Mouse (Mus musculus): ENCODE results near the gene Rpl36-ps4. TPM values are rescaled to one million over a fixed set of nuclear protein-coding genes. Genes with fewer than 3 reads are reported as not detected.
"Not testable (repeated sequence)": the region's sequence is repeated elsewhere in the genome, so short reads cannot be mapped to it uniquely, and the experiment has no call there.

Gene Rpl36-ps4
- polyA plus RNA-seq, 1 experiment from 2014 or later: not detected

DNA sequence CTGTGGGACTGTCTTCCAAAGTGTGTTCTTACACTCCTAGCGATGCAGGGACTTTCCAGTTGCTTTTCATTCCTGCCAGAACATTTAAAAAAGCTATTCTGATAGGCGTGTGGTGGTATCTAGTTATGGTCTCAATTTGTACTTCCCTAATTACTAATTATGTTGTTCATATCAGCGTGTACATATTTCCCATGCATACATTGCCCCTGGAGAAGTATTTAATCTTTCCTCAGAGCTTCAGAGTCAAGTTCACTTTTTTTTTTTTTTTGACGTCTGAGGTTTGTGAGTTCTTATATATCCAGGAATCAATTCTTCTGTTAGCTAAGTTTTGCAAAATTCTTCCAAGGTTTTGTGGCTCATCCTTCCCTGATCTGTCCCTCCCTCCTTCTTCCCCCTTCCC lies 15.4 kb downstream of the Rpl36-ps4 start:
- peaks cover 6% of the 10 kb centered on the region; the same call in 1 of the 2 replicates for H3K9me3 ChIP-seq (replicated peaks)
- no peaks in the 10 kb centered on the region for H3K36me3 ChIP-seq
- ATAC-seq (ENCODE audit: insufficient number of reproducible peaks, low FRiP score): no peak
- H3K4me2 ChIP-seq: no peak overlapping the region
- no peak overlapping the region for H3K9ac ChIP-seq
- 83% methylated on average over 4 of the region's 4 CpGs for WGBS
- no peaks in the 10 kb centered on the region for H3K27me3 ChIP-seq (replicated peaks)
- H3K27ac ChIP-seq (ENCODE audit: poor library complexity, severe bottlenecking): no peak overlapping the region
- H3K4me1 ChIP-seq (replicated peaks): no peaks in the 10 kb centered on the region
- no peak overlapping the region for H3K4me3 ChIP-seq

- WGBS: 42% methylated on average over 16 of the region's 16 CpGs
- H3K4me2 ChIP-seq: no peak overlapping the region
- no peak overlapping the region for H3K4me3 ChIP-seq
- H3K4me1 ChIP-seq (replicated peaks): no peaks in the 10 kb centered on the region
- H3K27ac ChIP-seq (ENCODE audit: poor library complexity, severe bottlenecking): no peak overlapping the region
- H3K36me3 ChIP-seq: no peaks in the 10 kb centered on the region
- ATAC-seq (ENCODE audit: insufficient number of reproducible peaks, low FRiP score): no peak
- H3K9ac ChIP-seq: no peak overlapping the region
- H3K27me3 ChIP-seq (replicated peaks): no peaks in the 10 kb centered on the region
- no peaks in the 10 kb centered on the region for H3K9me3 ChIP-seq (replicated peaks)
Measured at GRCm38 (mm10) chr17:87948965-87949584, 28.3 kb downstream of the Rpl36-ps4 start.

GRCm38 (mm10) chr17:87954618-87955124 lies 33.9 kb downstream of the Rpl36-ps4 start:
- not testable (repeated sequence) for H3K36me3 ChIP-seq; H3K27me3 ChIP-seq (replicated peaks); H3K27ac ChIP-seq (ENCODE audit: poor library complexity, severe bottlenecking); ATAC-seq (ENCODE audit: insufficient number of reproducible peaks, low FRiP score); H3K4me2 ChIP-seq; H3K4me1 ChIP-seq (replicated peaks); H3K9ac ChIP-seq; H3K4me3 ChIP-seq; H3K9me3 ChIP-seq (replicated peaks)
- WGBS: 79% methylated on average over 13 of the region's 13 CpGs

GRCm38 (mm10) chr17:87957096-87957840 lies 36.5 kb downstream of the Rpl36-ps4 start:
- Histone ChIP-seq H3K9me3 (replicated peaks) (0 out of 2 replicates have a peak, but pooled peaks cover 6% of the 10 kb centered on the region), H3K4me2 (no peak overlapping the region), H3K36me3 (no peaks in the 10 kb centered on the region), H3K4me1 (replicated peaks) (no peaks in the 10 kb centered on the region), H3K4me3 (no peak overlapping the region), H3K27me3 (replicated peaks) (no peaks in the 10 kb centered on the region), H3K9ac (no peak overlapping the region), H3K27ac (ENCODE audit: poor library complexity, severe bottlenecking) (no peak overlapping the region)
- 73% methylated on average over 12 of the region's 12 CpGs for WGBS
- no peak for ATAC-seq (ENCODE audit: insufficient number of reproducible peaks, low FRiP score)

DNA sequence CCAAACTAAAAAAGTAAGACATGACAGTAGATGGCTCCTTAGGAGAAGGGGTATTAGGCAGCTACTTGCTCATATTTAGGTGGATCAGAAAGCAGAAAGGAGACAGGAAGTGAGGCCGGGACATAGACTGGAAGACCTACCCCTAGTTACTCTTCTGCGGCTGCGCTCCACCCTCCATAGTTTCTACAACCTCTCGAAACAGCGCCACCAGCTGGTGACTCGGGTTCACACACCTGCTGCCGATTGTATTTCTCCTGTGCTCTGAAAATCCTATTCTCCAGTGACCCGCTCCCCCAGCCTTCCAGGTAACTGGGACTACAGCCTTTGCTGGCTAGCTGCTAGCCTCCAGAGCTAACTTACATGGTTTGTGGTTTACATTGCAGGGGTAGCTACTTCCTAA lies 37.5 kb downstream of the Rpl36-ps4 start:
- H3K4me3 ChIP-seq: no peak overlapping the region
- 0 out of 2 replicates have a peak, but pooled peaks cover 6% of the 10 kb centered on the region for H3K9me3 ChIP-seq (replicated peaks)
- H3K27me3 ChIP-seq (replicated peaks): no peaks in the 10 kb centered on the region
- no peaks in the 10 kb centered on the region for H3K4me1 ChIP-seq (replicated peaks)
- 66% methylated on average over 8 of the region's 8 CpGs for WGBS
- ATAC-seq (ENCODE audit: insufficient number of reproducible peaks, low FRiP score): no peak
- no peak overlapping the region for H3K9ac ChIP-seq
- no peak overlapping the region for H3K4me2 ChIP-seq
- H3K27ac ChIP-seq (ENCODE audit: poor library complexity, severe bottlenecking): no peak overlapping the region
- H3K36me3 ChIP-seq: no peaks in the 10 kb centered on the region

GRCm38 (mm10) chr17:87959406-87959805 lies 38.6 kb downstream of the Rpl36-ps4 start:
- H3K4me1 ChIP-seq (replicated peaks); H3K27me3 ChIP-seq (replicated peaks); H3K27ac ChIP-seq (ENCODE audit: poor library complexity, severe bottlenecking); H3K9ac ChIP-seq; H3K36me3 ChIP-seq; H3K4me2 ChIP-seq; ATAC-seq (ENCODE audit: insufficient number of reproducible peaks, low FRiP score); H3K9me3 ChIP-seq (replicated peaks); H3K4me3 ChIP-seq: not testable (repeated sequence)
- 90% methylated on average over 11 of the region's 11 CpGs for WGBS

- H3K36me3 ChIP-seq; H3K4me3 ChIP-seq; H3K9me3 ChIP-seq (replicated peaks); H3K4me1 ChIP-seq (replicated peaks); H3K9ac ChIP-seq; ATAC-seq (ENCODE audit: insufficient number of reproducible peaks, low FRiP score); H3K27ac ChIP-seq (ENCODE audit: poor library complexity, severe bottlenecking); H3K4me2 ChIP-seq; H3K27me3 ChIP-seq (replicated peaks): not testable (repeated sequence)
- WGBS: 83% methylated on average over 5 of the region's 5 CpGs
Measured at GRCm38 (mm10) chr17:87959931-87960330, 39.2 kb downstream of the Rpl36-ps4 start.

GRCm38 (mm10) chr17:87963081-87964075 lies 42.6 kb downstream of the Rpl36-ps4 start:
- no peaks in the 10 kb centered on the region for H3K36me3 ChIP-seq
- WGBS: 84% methylated on average over 14 of the region's 14 CpGs
- no peaks in the 10 kb centered on the region for H3K4me1 ChIP-seq (replicated peaks)
- no peak overlapping the region for H3K9ac ChIP-seq
- H3K9me3 ChIP-seq (replicated peaks): 0 out of 2 replicates have a peak, but pooled peaks cover 11% of the 10 kb centered on the region
- H3K27ac ChIP-seq (ENCODE audit: poor library complexity, severe bottlenecking): no peak overlapping the region
- no peak overlapping the region for H3K4me3 ChIP-seq
- no peak for ATAC-seq (ENCODE audit: insufficient number of reproducible peaks, low FRiP score)
- no peaks in the 10 kb centered on the region for H3K27me3 ChIP-seq (replicated peaks)
- H3K4me2 ChIP-seq: no peak overlapping the region

- H3K9me3 ChIP-seq (replicated peaks); H3K4me1 ChIP-seq (replicated peaks); H3K4me3 ChIP-seq; H3K27ac ChIP-seq (ENCODE audit: poor library complexity, severe bottlenecking); H3K36me3 ChIP-seq; H3K9ac ChIP-seq; H3K27me3 ChIP-seq (replicated peaks); H3K4me2 ChIP-seq: not testable (repeated sequence)
- 0 out of 2 replicates have a peak, but pooled peaks have one; percentile 67 for ATAC-seq (ENCODE audit: insufficient number of reproducible peaks, low FRiP score)
- WGBS: 36% methylated on average over 7 of the region's 8 CpGs
Measured at GRCm38 (mm10) chr17:87968483-87968926, 47.7 kb downstream of the Rpl36-ps4 start.
